Mouse (Mus musculus) central nervous system, embryonic 14 days (tissue): ENCODE measurements around the gene Cacybp. TPM values are rescaled to one million over a fixed set of nuclear protein-coding genes. Genes with fewer than 3 reads are reported as not detected.

ENCODE experiments used
- polyA plus RNA-seq: library from polyadenylated mRNA; depleted of rRNA; stranded (reverse); fragments of >200 nt; gene quantifications from 2 replicates; pipeline ENCODE4 v1.2.3, GENCODE M21; 2012; rRNA removed

The Cacybp gene
- 84.4 and 98.2 TPM in 2 replicates for polyA plus RNA-seq

DNA sequence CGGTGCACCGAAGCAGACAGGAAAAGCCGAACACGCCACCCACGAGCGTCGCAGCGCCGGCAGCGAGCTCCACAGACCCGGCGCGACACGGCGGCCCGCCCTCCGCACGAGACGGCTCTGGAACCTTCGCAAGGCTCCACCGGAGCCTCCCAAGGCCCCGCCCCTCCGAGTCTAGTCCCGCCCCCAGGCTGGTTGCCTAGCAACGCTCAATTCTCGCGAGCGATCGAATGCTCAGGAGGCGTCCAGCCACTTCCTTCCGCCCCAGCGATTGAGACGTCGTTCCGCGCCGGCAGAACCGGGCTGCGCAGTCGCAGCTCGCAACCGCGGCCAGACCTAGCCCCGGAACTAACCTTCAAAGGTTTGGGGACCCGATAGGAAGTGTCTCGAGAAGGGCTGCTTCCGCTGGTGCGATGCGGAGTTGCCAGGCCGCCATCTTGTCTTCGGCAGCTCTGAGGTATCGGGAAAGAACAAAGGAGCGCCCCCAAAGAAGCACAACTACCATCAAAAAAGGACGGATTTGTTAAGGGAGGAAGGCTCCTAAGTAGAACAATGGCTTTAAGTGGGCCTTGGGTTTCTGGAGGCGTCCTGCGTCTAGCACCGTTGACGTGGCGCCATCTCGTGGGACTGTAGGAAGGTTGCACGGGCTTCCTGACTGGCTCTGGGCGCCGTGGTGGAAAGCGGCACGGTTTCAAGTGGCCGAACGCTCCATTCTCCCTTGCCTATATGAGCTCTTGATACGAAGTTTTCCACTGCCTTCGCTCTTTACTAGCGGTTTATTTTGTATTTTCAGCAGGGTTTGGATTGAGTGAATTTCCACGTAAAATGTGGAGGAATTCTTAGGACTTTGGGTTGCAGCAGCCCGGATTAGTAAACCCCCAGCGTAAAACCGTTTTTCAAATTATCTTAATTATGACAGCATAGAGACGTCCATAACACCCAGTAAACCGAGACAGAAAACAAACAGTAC is at the start of gene Cacybp:
TSS of gene Cacybp (minus strand) at position 173 of the 967 bp plus-strand sequence.

GRCm38 (mm10) chr1:160194529-160195336 is 17.9 kb downstream of the Cacybp start, which contains the start of gene Mrps14:
Mrps14 (plus strand) TSS chr1:160195215.

DNA sequence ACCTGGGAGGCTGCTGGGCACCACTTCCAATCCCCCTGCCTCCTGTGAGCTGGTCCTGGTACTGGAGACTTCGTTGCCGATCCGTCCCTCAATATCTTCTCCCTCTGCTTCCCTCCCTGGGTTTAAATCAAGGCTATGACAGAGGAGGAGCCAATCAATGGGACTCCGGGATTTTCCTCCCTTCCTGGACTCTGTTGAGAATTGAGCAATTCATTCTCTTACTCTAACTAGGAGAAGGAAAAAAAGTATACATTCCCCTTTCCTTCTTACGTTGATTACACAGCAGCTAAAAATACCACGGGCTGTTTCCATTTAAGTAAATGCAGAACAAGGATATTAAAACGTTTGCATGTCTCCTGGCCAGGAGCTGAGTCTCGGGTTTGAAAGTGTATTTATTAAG is 59.2 kb downstream of the Cacybp start, which contains the start of gene Tnn:
TSS of gene Tnn (minus strand) at position 101 of the 400 bp plus-strand sequence.

Other genes starting within 250 kb of the Cacybp start
- gene 4930523C07Rik, start 168.5 kb downstream of the Cacybp start, polyA plus RNA-seq: 0.82 and 2.7 TPM in 2 replicates
- 1.4 and 2.4 TPM in 2 replicates for gene Tnn, start 59.3 kb downstream of the Cacybp start, polyA plus RNA-seq
- 44.6 and 44.8 TPM in 2 replicates for gene Mrps14, start 17.7 kb downstream of the Cacybp start, polyA plus RNA-seq